Mouse (Mus musculus) heart, adult 2 months (tissue): ENCODE measurements around the gene Mlph. TPM values are rescaled to one million over a fixed set of nuclear protein-coding genes. Genes with fewer than 3 reads are reported as not detected.

Experiments
- DNase-seq, 2 experiments: peaks; one replicate each; pipeline ENCODE4 v3.0.0; 2021
- H3K27ac ChIP-seq: fragments of 200-600 bp; 2 replicates; pipeline ENCODE4 v1.8.1; 2022
- H3K27me3 ChIP-seq: fragments of 200-500 bp; 2 replicates; pipeline ENCODE4 v1.6.1; 2012; ENCODE audit warnings: mild to moderate bottlenecking, low read length, inconsistent platforms, mixed read lengths; ENCODE audit not compliant: control insufficient read depth, insufficient read depth
- H3K36me3 ChIP-seq: fragments of 200-500 bp; 2 replicates; pipeline ENCODE4 v1.6.1; 2012; ENCODE audit warnings: low read length, inconsistent platforms; ENCODE audit not compliant: control insufficient read depth, insufficient read depth
- H3K4me1 ChIP-seq: fragments of 200-500 bp; 2 replicates; pipeline ENCODE4 v1.6.1; 2011; ENCODE audit warnings: low read length; ENCODE audit not compliant: control insufficient read depth, insufficient read depth
- H3K4me3 ChIP-seq: fragments of 200-600 bp; 2 replicates; pipeline ENCODE4 v1.8.1; 2022
- H3K79me2 ChIP-seq: fragments of 200-500 bp; replicated peaks from 2 replicates; pipeline ENCODE4 v1.6.1; 2012; ENCODE audit warnings: mild to moderate bottlenecking, inconsistent platforms, low read length, moderate library complexity, mixed read lengths; ENCODE audit not compliant: control insufficient read depth, insufficient read depth
- H3K9ac ChIP-seq: fragments of 200-500 bp; 2 replicates; pipeline ENCODE4 v1.6.1; 2012; ENCODE audit warnings: low read depth, mild to moderate bottlenecking, control low read depth, inconsistent platforms, low read length, mixed read lengths
- CTCF ChIP-seq: fragments of 200-600 bp; IDR thresholded peaks from 2 replicates; pipeline ENCODE4 v1.8.1; 2022; ENCODE audit warnings: antibody characterized with exemption, mild to moderate bottlenecking, moderate library complexity
- EP300 ChIP-seq: fragments of 200-500 bp; IDR thresholded peaks from 2 replicates; pipeline ENCODE4 v1.6.1; 2011; ENCODE audit warnings: low read depth, low read length, control low read depth; ENCODE audit not compliant: insufficient read depth
- POLR2A ChIP-seq: fragments of 200-500 bp; IDR thresholded peaks from 2 replicates; pipeline ENCODE4 v1.6.1; 2011; ENCODE audit warnings: mild to moderate bottlenecking, low read depth, low read length, control low read depth; ENCODE audit not compliant: insufficient read depth
- WGBS: fragments of 180-500 bp; shearing (Covaris S2); methylation state at CpG from one replicate; pipeline ENCODE4 v1.1.7; 2018; 5-methylcytosine and 5-hydroxymethylcytosine counted together
- intact Hi-C: fragments of 180-260 bp; cut with DNase I; formaldehyde crosslinking; loops from one replicate; pipeline ENCODE4 v1.15.1; 2025
- polyA plus RNA-seq: library from polyadenylated mRNA; depleted of rRNA; stranded (reverse); fragments of >200 nt; gene quantifications from 2 replicates; pipeline ENCODE4 v1.2.3, GENCODE M21; 2012
- total RNA-seq, 2 experiments: library from RNA; stranded (reverse); gene quantifications; 2 replicates each; pipeline ENCODE4 v1.2.3; 2021

Gene Mlph
- total and polyA plus RNA-seq, 3 experiments = 0.72 to 1.1 (median 0.73) TPM

DNA sequence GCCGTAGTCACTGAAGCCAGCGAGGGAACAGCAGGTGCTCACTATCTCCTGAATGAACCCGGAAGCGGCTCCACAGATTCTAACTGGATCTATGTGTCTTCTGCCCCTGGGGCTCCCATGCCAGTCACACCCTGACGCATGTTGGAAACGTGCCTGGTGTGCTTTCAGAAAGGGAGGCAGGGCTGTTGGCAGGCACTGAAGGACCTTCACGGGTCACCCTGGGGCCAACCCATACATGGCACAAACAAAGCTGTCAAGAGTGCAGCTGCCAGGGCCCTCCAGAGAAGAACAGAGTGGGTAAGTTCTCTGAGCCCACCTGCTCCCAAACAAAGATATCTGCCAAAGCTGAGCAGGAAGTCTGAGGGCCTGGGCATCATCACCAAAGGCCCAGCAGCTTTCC lies 52.7 kb downstream of the Mlph start:
- no peak overlapping the region for H3K9ac ChIP-seq
- intact Hi-C loops = no loop called here
- peaks cover 4% of the 10 kb centered on the region; the same call in 1 of the 2 replicates for H3K4me1 ChIP-seq
- TF ChIP-seq EP300 = peak; percentile 62; the same call in 1 of the 2 replicates
- no peak for TF ChIP-seq CTCF
- H3K4me3 ChIP-seq = no peak overlapping the region
- peak overlapping the region; percentile 47 for H3K27ac ChIP-seq
- 47% methylated on average over 7 of the region's 7 CpGs for WGBS
- H3K27me3 ChIP-seq = no peaks in the 10 kb centered on the region
- no peaks in the 10 kb centered on the region for H3K36me3 ChIP-seq
- H3K79me2 ChIP-seq = no peaks in the 10 kb centered on the region
- DNase-seq = peak; percentile 68 to 79

DNA sequence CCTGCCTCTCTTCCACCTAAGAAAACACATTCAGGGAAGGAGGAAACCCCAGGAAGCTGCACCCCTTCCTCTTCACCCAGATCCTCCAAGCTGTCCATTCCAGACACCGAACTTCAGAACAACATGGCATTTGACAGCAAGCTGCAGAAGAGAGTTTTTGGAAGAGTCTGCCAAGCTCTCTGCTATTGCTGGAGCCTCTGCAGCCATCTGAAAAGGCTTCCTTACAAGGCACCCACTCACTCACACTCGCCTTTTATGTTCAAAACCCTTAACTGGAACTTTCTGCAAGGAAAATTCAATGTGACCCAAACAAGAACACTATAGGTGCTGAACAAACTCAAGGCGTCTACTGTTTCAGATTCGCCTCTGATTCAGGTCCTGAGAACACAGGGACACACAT lies 53.8 kb downstream of the Mlph start:
- intact Hi-C loops = no loop called here
- no peak for DNase-seq
- Histone ChIP-seq H3K36me3 (no peaks in the 10 kb centered on the region), H3K27ac (no peak overlapping the region), H3K4me1 (peaks cover 6% of the 10 kb centered on the region), H3K4me3 (no peak overlapping the region), H3K79me2 (no peaks in the 10 kb centered on the region), H3K27me3 (no peaks in the 10 kb centered on the region), H3K9ac (no peak overlapping the region)
- 65% methylated on average over 4 of the region's 4 CpGs for WGBS
- TF ChIP-seq CTCF = no peak
- TF ChIP-seq POLR2A = no peak
- TF ChIP-seq EP300 = no peak

- no peak for TF ChIP-seq POLR2A
- no peak for TF ChIP-seq CTCF
- no peak for TF ChIP-seq EP300
- Histone ChIP-seq H3K36me3 (no peaks in the 10 kb centered on the region), H3K27ac (no peak within 1 kb of the TSS), H3K4me3 (no peak within 1 kb of the TSS), H3K79me2 (no peaks in the 10 kb centered on the region), H3K4me1 (peaks cover 6% of the 10 kb centered on the region), H3K9ac (no peak within 1 kb of the TSS), H3K27me3 (no peaks in the 10 kb centered on the region)
- 49% methylated on average over 9 of the region's 9 CpGs for WGBS
- intact Hi-C loops = no loop called here
- DNase-seq = no peak
Measured at GRCm38 (mm10) chr1:90969347-90969784, 54.5 kb downstream of the Mlph start, which contains the start of gene Rab17. TSS of gene Rab17 (minus strand) at chr1:90969661.

DNA sequence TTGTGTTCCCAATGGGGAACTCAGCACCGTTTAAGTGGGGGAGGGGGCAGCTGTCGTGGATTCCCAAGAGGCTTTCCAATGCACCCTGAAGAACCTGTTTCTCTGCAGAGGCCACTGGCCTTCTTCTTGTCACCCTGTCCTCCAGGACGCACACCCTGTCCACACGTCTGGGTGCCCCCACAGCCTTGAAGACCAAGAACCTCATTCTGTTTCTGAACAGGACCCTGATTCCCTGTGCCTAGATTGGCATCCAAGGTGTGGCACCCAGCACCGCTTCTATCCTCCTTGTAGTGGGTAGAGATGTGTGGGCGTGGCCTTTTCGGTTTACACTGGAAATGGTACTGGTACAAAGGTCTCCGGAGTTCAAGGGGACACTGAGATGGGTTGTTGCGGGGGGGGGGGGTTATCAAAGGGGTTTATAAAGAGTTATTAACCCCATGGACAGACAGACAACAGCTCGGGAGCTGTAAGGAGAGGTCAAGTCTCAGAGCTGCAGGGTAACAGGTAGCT lies 55.1 kb downstream of the Mlph start:
- intact Hi-C loops = loop anchor here (5.0 kb wide), 2 partner anchors 207 to 267 kb away; partner anchors contain the start of gene Ramp1
- Histone ChIP-seq H3K9ac (no peak overlapping the region), H3K27ac (no peak overlapping the region), H3K4me1 (peaks cover 6% of the 10 kb centered on the region), H3K36me3 (no peaks in the 10 kb centered on the region), H3K4me3 (no peak overlapping the region), H3K27me3 (no peaks in the 10 kb centered on the region), H3K79me2 (no peaks in the 10 kb centered on the region)
- no peak for TF ChIP-seq EP300
- TF ChIP-seq CTCF = no peak
- no peak for TF ChIP-seq POLR2A
- no peak for DNase-seq
- WGBS = 79% methylated on average over 10 of the region's 10 CpGs

- no peak overlapping the region for H3K4me3 ChIP-seq
- intact Hi-C loops = loop anchor here (1.0 to 5.0 kb wide), 5 partner anchors 48 to 264 kb away; partner anchors contain the start of gene Ramp1
- TF ChIP-seq EP300 (peak; percentile 85), POLR2A (no peak)
- H3K4me1 ChIP-seq = peaks cover 1% of the 10 kb centered on the region; the same call in 1 of the 2 replicates
- H3K36me3 ChIP-seq = no peaks in the 10 kb centered on the region
- peak; percentile 89 to 95 for DNase-seq
- 18% methylated on average over 9 of the region's 9 CpGs for WGBS
- H3K79me2 ChIP-seq = no peaks in the 10 kb centered on the region
- no peak overlapping the region for H3K9ac ChIP-seq
- H3K27ac ChIP-seq = no peak overlapping the region
- no peaks in the 10 kb centered on the region for H3K27me3 ChIP-seq
Measured at GRCm38 (mm10) chr1:90972911-90973573, 58.2 kb downstream of the Mlph start.

GRCm38 (mm10) chr1:90973574-90973911 lies 58.7 kb downstream of the Mlph start:
- TF ChIP-seq CTCF (no peak), POLR2A (no peak), EP300 (no peak)
- WGBS = 83% methylated on average over 2 of the region's 2 CpGs
- Histone ChIP-seq H3K9ac (no peak overlapping the region), H3K4me1 (peaks cover 1% of the 10 kb centered on the region; the same call in 1 of the 2 replicates), H3K27me3 (no peaks in the 10 kb centered on the region), H3K27ac (no peak overlapping the region), H3K36me3 (no peaks in the 10 kb centered on the region), H3K4me3 (no peak overlapping the region), H3K79me2 (no peaks in the 10 kb centered on the region)
- intact Hi-C loops = loop anchor here (1.0 to 5.0 kb wide), 5 partner anchors 47 to 264 kb away; partner anchors contain the start of gene Ramp1
- no peak for DNase-seq
